Mouse (Mus musculus) CD4-positive, CD25-positive, alpha-beta regulatory T cell (primary cell): ENCODE data around the gene Pp2d1. TPM values are rescaled to one million over a fixed set of nuclear protein-coding genes. Genes with fewer than 3 reads are reported as not detected.

Source experiments
- polyA plus RNA-seq: library from polyadenylated mRNA; unstranded; fragments of 100-300 nt; shearing (Covaris generic); gene quantifications from one replicate; pipeline ENCODE4 v1.2.1, GENCODE M21; 2017

Gene Pp2d1
- 0.98 TPM for polyA plus RNA-seq

GRCm38 (mm10) chr17:53539351-53539750 lies at the start of gene Pp2d1:
Pp2d1 (minus strand) TSS chr17:53539451.

GRCm38 (mm10) chr17:53566161-53566918 lies 27.1 kb upstream of the Pp2d1 start, which contains the start of gene Kat2b:
Kat2b (plus strand) TSS chr17:53566861.

GRCm38 (mm10) chr17:53478858-53479603 lies 60.2 kb downstream of the Pp2d1 start, which contains the start of gene Rab5a:
Rab5a (plus strand) TSS chr17:53479234.

DNA sequence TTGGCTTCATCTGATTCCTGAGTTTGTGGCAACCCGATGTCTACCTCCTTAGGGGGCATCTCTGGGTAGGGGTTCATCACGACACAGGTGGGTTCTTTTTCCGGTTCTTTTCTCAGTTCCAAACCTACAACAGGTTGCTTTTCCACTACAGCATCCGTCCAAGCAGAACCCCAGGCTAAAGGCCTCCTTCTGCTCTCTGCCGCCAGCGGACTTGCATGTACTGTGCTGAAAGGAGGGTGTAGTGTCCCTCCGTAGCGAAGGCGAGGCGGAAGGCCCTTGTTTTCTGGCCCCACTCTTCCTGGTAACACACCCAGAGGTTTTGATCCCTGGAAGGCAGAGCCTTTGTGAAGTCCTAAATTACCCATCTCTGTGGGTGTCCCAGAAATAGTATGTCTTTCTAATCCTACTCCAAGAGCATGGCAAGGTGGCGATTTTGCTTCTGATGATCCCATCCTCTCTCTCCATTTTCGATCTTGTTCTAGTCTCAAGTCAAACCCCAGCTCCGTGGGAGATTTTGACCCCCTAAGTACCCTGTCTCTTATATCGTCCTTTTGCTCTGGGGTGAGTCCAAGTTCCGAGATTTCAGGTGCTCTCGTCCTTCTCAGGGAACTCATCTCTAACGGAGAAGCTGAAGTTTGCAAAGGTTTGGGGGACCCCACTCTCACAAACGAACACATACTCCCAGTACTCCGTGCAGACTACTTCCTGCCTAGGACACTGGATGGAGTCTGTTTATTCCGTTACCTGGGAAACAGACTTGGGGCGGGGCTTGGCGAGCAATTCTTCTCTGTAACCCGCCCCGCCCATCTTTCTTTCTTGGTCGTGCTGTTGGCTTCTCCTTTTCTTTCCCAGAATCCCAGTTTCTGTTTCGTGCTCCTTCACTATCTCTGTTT lies 76.4 kb downstream of the Pp2d1 start, which contains the start of gene Efhb:
Efhb (minus strand) TSS at position 719 of the 893 bp plus-strand sequence.

Other genes with a start within 250 kb of the Pp2d1 start
- not detected for gene Efhb, start 76.1 kb downstream of the Pp2d1 start, polyA plus RNA-seq
- 107 TPM for gene Rab5a, start 60.2 kb downstream of the Pp2d1 start, polyA plus RNA-seq
- 49.7 TPM for gene Kat2b, start 27.4 kb upstream of the Pp2d1 start, polyA plus RNA-seq
- 1.9 TPM for gene Sgo1, start 149.9 kb upstream of the Pp2d1 start, polyA plus RNA-seq